Mouse (Mus musculus): ENCODE results near the gene Psapl1. TPM values are rescaled to one million over a fixed set of nuclear protein-coding genes. Genes with fewer than 3 reads are reported as not detected.

The Psapl1 gene
- total and polyA plus RNA-seq, 3 experiments, result not detected

DNA sequence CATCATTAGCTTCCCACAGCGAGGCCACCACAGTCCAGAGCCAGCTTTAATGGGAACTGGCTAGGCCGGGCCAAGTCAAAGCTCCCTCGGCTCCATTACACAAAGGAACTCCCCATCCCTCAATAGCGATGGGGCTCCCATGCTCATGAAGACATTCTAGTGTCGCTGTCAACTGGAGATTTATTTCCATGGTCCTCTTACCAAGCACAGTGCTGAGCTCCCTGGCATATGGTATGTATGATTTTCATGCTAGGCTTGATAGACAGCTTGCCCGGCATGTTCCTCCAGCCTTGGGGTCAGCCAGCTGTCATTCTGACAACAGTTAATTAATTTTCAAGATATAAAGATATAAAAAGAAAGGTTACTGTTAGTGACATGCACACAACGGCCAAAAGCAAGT, 21.5 kb upstream of the Psapl1 start:
- TF ChIP-seq USF1 (IDR thresholded peaks at IDR 0.05; ENCODE audit: low read depth, low read length), result no peak
- no peak for TF ChIP-seq GATA1 (IDR thresholded peaks at IDR 0.05; ENCODE audit: low read depth, low read length)
- TF ChIP-seq ZNF384 (IDR thresholded peaks at IDR 0.05; ENCODE audit: low read depth, low read length), result no peak
- no peak for TF ChIP-seq SMC3 (IDR thresholded peaks at IDR 0.05; ENCODE audit: low read depth, low read length)
- no peak for TF ChIP-seq ZMIZ1 (IDR thresholded peaks at IDR 0.05; ENCODE audit: low read depth, low read length)
- TF ChIP-seq USF2 (IDR thresholded peaks at IDR 0.05; ENCODE audit: borderline replicate concordance in 1 of 2, insufficient read depth in 1 of 2, low read depth in 1 of 2, low read length in 2 of 2), result no peak
- no peak for TF ChIP-seq ZC3H11A (IDR thresholded peaks at IDR 0.05; ENCODE audit: low read depth, low read length)
- TF ChIP-seq ZKSCAN1 (IDR thresholded peaks at IDR 0.05; ENCODE audit: low read depth, low read length), result no peak
- no peak for TF ChIP-seq MXI1 (IDR thresholded peaks at IDR 0.05; ENCODE audit: low read depth, low read length)
- Histone ChIP-seq H3K9me3 (replicated peaks; ENCODE audit: insufficient read depth, low read length) (no peaks in the 10 kb centered on the region), H3K27me3 (ENCODE audit: control insufficient read depth in 1 of 2, insufficient read depth in 2 of 2, low read length in 2 of 2) (no peaks in the 10 kb centered on the region), H3K27ac (ENCODE audit: control insufficient read depth, low read depth, low read length) (no peak overlapping the region), H3K36me3 (ENCODE audit: control insufficient read depth in 1 of 2, insufficient read depth in 2 of 2, low read length in 2 of 2) (no peaks in the 10 kb centered on the region), H3K79me2 (ENCODE audit: control insufficient read depth, insufficient read depth, low read length, poor library complexity) (no peaks in the 10 kb centered on the region), H3K4me3 (ENCODE audit: control insufficient read depth in 1 of 2, insufficient read depth in 1 of 2, low read depth in 2 of 2, low read length in 2 of 2) (no peak overlapping the region), H3K9ac (ENCODE audit: control insufficient read depth, low read depth, low read length, poor library complexity, severe bottlenecking) (no peak overlapping the region), H3K4me1 (ENCODE audit: control insufficient read depth in 1 of 2, insufficient read depth in 2 of 2, low read length in 2 of 2) (no peaks in the 10 kb centered on the region)
- no peak for DNase-seq (ENCODE audit: low read depth, low spot score)

DNA sequence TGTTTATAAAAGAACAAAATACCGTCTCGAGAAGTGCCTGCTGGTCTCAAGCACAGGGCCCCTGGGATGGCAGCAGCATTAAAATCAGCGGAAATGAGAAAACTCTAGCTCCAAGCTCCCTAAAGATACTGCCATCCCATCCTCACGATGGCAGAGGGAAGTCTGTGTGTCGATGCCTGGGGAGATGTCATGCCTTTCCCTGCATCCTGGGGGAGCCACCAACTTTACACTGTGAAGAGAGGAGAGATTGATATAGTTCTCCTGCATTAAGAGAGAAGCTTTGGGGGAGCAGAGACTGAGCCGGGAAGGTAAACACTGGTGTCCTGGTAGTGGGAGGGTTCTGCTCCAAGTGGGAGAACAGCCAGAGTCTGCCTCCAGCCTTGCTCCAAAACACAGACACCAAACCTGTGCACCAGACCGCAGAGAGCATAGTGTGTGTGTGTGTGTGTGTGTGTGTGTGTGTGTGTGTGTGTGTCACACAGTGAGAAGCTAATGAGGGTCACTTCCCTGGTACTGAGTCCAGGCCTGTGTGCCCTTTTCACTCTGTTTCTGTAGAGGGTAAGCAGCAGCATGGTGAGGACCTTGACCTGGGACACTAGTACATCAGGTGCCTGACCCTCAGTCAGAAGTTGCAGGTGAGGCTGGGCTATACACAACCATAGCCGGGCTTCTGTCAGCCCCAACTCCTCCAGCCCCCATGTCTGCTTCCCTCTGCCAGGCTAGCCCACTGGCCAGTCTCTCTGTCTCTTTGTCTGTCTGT, 17.3 kb upstream of the Psapl1 start:
- Histone ChIP-seq H3K36me3 (ENCODE audit: control insufficient read depth in 1 of 2, insufficient read depth in 2 of 2, low read length in 2 of 2) (no peaks in the 10 kb centered on the region), H3K27ac (ENCODE audit: control insufficient read depth, low read depth, low read length) (no peak overlapping the region), H3K4me3 (ENCODE audit: control insufficient read depth in 1 of 2, insufficient read depth in 1 of 2, low read depth in 2 of 2, low read length in 2 of 2) (no peak overlapping the region), H3K9me3 (replicated peaks; ENCODE audit: insufficient read depth, low read length) (no peaks in the 10 kb centered on the region), H3K79me2 (ENCODE audit: control insufficient read depth, insufficient read depth, low read length, poor library complexity) (no peaks in the 10 kb centered on the region), H3K27me3 (ENCODE audit: control insufficient read depth in 1 of 2, insufficient read depth in 2 of 2, low read length in 2 of 2) (no peaks in the 10 kb centered on the region), H3K4me1 (ENCODE audit: control insufficient read depth in 1 of 2, insufficient read depth in 2 of 2, low read length in 2 of 2) (no peaks in the 10 kb centered on the region), H3K9ac (ENCODE audit: control insufficient read depth, low read depth, low read length, poor library complexity, severe bottlenecking) (no peak overlapping the region)
- no peak for DNase-seq (ENCODE audit: low read depth, low spot score)
- TF ChIP-seq MEF2A (IDR thresholded peaks at IDR 0.05; ENCODE audit: extremely low read depth, insufficient replicate concordance, low read depth, low read length, poor library complexity, severe bottlenecking), result no peak
- TF ChIP-seq NRF1 (IDR thresholded peaks at IDR 0.05; ENCODE audit: insufficient read depth, low read depth, low read length, poor library complexity, severe bottlenecking), result no peak
- no peak for TF ChIP-seq RAD21 (IDR thresholded peaks at IDR 0.05; ENCODE audit: low read depth, low read length)
- no peak for TF ChIP-seq CHD2 (IDR thresholded peaks at IDR 0.05; ENCODE audit: low read length)
- TF ChIP-seq NELFE (IDR thresholded peaks at IDR 0.05; ENCODE audit: low read depth, low read length), result no peak
- TF ChIP-seq ZNF384 (IDR thresholded peaks at IDR 0.05; ENCODE audit: low read depth, low read length), result no peak
- no peak for TF ChIP-seq POLR2A (IDR thresholded peaks at IDR 0.05; ENCODE audit: control insufficient read depth in 1 of 2, insufficient read depth in 1 of 2, low read depth in 1 of 2, low read length in 2 of 2, poor library complexity in 1 of 2)
- TF ChIP-seq CHD1 (IDR thresholded peaks at IDR 0.05; ENCODE audit: low read depth, low read length), result no peak
- no peak for TF ChIP-seq CTCF (IDR thresholded peaks at IDR 0.05 in 2 of 3, conservative IDR thresholded peaks at IDR 0.05 in 1 of 3; ENCODE audit: control insufficient read depth in 1 of 3, insufficient read depth in 1 of 3, low read depth in 2 of 3, low read length in 3 of 3, poor library complexity in 1 of 3, severe bottlenecking in 1 of 3)
- no peak for TF ChIP-seq MAZ (IDR thresholded peaks at IDR 0.05; ENCODE audit: low read depth, low read length)
- no peak for TF ChIP-seq USF1 (IDR thresholded peaks at IDR 0.05; ENCODE audit: low read depth, low read length)
- no peak for TF ChIP-seq TCF12 (IDR thresholded peaks at IDR 0.05; ENCODE audit: low read depth, low read length)
- no peak for TF ChIP-seq RCOR1 (IDR thresholded peaks at IDR 0.05; ENCODE audit: low read depth, low read length)
- no peak for TF ChIP-seq POLR2AphosphoS5 (IDR thresholded peaks at IDR 0.05; ENCODE audit: borderline replicate concordance, low read depth, low read length)
- TF ChIP-seq JUND (IDR thresholded peaks at IDR 0.05; ENCODE audit: low read depth, low read length), result no peak
- no peak for TF ChIP-seq BHLHE40 (IDR thresholded peaks at IDR 0.05; ENCODE audit: borderline replicate concordance, low read depth, low read length)
- TF ChIP-seq KAT2A (conservative IDR thresholded peaks at IDR 0.05; ENCODE audit: low read depth, low read length), result no peak
- no peak for TF ChIP-seq MXI1 (IDR thresholded peaks at IDR 0.05; ENCODE audit: low read depth, low read length)
- TF ChIP-seq USF2 (IDR thresholded peaks at IDR 0.05; ENCODE audit: borderline replicate concordance in 1 of 2, insufficient read depth in 1 of 2, low read depth in 1 of 2, low read length in 2 of 2), result no peak
